Mouse (Mus musculus): ENCODE results near the gene Pin1.

DNA sequence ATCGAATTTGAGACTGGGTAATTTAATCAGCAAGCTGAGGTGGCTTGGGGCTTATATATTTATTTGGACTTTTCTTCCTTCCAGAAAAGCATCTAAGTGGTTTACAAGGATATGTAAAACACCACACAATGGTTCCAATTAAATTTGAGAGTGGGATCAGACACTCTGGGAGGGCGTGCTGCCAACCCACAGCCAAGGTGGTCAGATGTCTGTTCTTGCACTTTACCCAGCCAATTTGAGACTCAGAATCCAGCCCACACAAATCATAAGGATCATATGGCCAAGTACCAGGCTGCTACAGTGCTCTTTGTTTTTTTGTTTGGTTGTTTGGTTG, 30.5 kb downstream of the Pin1 start:
- TF ChIP-seq ZNF384 (IDR thresholded peaks at IDR 0.05; ENCODE audit: low read depth, low read length): no peak
- TF ChIP-seq HCFC1 (IDR thresholded peaks at IDR 0.05; ENCODE audit: borderline replicate concordance, insufficient read depth, low read length): no peak
- no peak for TF ChIP-seq CHD2 (IDR thresholded peaks at IDR 0.05; ENCODE audit: low read depth, low read length)

Data from ES-E14 (cell line).